Comparison of ENCODE assay signal across 16 mouse cellular contexts in the genomic region with DNA sequence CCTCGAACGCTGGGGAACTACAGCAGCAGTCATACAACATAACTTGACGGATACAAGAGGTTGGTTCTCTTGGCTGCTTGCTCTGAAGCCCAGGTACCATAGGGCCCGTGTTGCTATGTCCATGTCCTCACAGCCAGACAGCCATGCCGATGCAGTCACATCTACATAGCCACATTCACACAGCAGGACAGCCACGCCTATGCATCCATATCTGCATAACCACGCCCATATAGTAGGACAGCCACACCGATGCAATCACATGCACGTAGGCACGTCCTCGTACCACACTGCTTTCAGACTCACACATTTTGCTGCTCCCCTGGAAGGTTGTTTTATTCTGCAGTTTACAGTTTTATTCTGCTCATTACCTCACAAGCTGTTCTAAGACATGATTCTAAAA.
DNase-seq lines count a peak whose midpoint lies in the region; ATAC-seq and TF ChIP-seq lines count a peak whose summit lies in the region.
"Had no signal": no experiment of that assay in that cellular context is flagged by ENCODE, and none has a peak within 500 bp of the region (broad histone marks: within the 10 kb centered on the region; RNA-seq: fewer than 3 reads in every experiment).

No protein-coding gene starts in this region.

- 65% methylated on average over 11 of the region's 11 CpGs for WGBS in intestine, embryonic 14.5 days
- WGBS in midbrain, embryonic 13.5 days: 72% methylated on average over 11 of the region's 11 CpGs

- 0 out of 2 replicates have a peak, but pooled peaks have one; percentile 50 for ATAC-seq in intestine, embryonic 14.5 days (replicated peaks; ENCODE audit: low FRiP score, low TSS enrichment, low read depth)
- ATAC-seq in midbrain, embryonic 13.5 days: no peak
- ATAC-seq: forebrain, postnatal 0 days; midbrain, embryonic 15.5 days had no signal

- H3K9ac ChIP-seq in intestine, embryonic 14.5 days (ENCODE audit: low read length): no peak overlapping the region
- H3K9ac ChIP-seq in midbrain, embryonic 13.5 days (replicated peaks): no peak overlapping the region
- H3K9ac ChIP-seq: forebrain, postnatal 0 days; limb, embryonic 12.5 days; midbrain, embryonic 15.5 days; neural tube, embryonic 13.5 days had no signal

- no peak overlapping the region for H3K4me2 ChIP-seq in intestine, embryonic 14.5 days (ENCODE audit: low read length)
- no peak overlapping the region for H3K4me2 ChIP-seq in midbrain, embryonic 13.5 days (replicated peaks)
- H3K4me2 ChIP-seq: limb, embryonic 12.5 days; midbrain, embryonic 15.5 days; neural tube, embryonic 13.5 days had no signal

- H3K27me3 ChIP-seq in intestine, embryonic 14.5 days (replicated peaks; ENCODE audit: control insufficient read depth, insufficient read depth, low read length): no peaks in the 10 kb centered on the region
- no peaks in the 10 kb centered on the region for H3K27me3 ChIP-seq in midbrain, embryonic 13.5 days
- H3K27me3 ChIP-seq: limb, embryonic 12.5 days; midbrain, embryonic 15.5 days; neural tube, embryonic 13.5 days had no signal

- no peak for DNase-seq in gastrocnemius, adult 2 months
- DNase-seq in gastrocnemius, postnatal 25 days: no peak
- DNase-seq in 3134 (ENCODE audit: extremely low read depth, insufficient read length, low spot score): peak; percentile 15
- DNase-seq in ES-CJ7 (ENCODE audit: low read depth, low spot score): peak; percentile 21
- DNase-seq in intestine, embryonic 14.5 days (ENCODE audit: low spot score): no peak
- DNase-seq in layer of hippocampus, adult 2 months (ENCODE audit: low spot score in 2 of 2): no peak
- no peak for DNase-seq in layer of hippocampus, adult 9-10 months (ENCODE audit: low spot score)
- DNase-seq: cerebellum, postnatal 25 days; forebrain, postnatal 0 days; kidney, postnatal 14 days; lung, postnatal 10 days; right cerebral cortex, postnatal 14 days had no signal

- H3K36me3 ChIP-seq in intestine, embryonic 14.5 days (ENCODE audit: control insufficient read depth, insufficient read depth, low read length): no peaks in the 10 kb centered on the region
- no peaks in the 10 kb centered on the region for H3K36me3 ChIP-seq in midbrain, embryonic 13.5 days
- H3K36me3 ChIP-seq: limb, embryonic 12.5 days; midbrain, embryonic 15.5 days; neural tube, embryonic 13.5 days had no signal

- TF ChIP-seq CTCF in gastrocnemius, adult 2 months (IDR thresholded peaks at IDR 0.05): no peak
- no peak for TF ChIP-seq CTCF in layer of hippocampus, adult 2 months (conservative IDR thresholded peaks at IDR 0.05)

- no peaks in the 10 kb centered on the region for H3K4me1 ChIP-seq in intestine, embryonic 14.5 days (replicated peaks; ENCODE audit: control insufficient read depth, insufficient read depth, low read length)
- H3K4me1 ChIP-seq in midbrain, embryonic 13.5 days (replicated peaks): no peaks in the 10 kb centered on the region
- H3K4me1 ChIP-seq: limb, embryonic 12.5 days; midbrain, embryonic 15.5 days; neural tube, embryonic 13.5 days had no signal

- peak overlapping the region; percentile 43; the same call in 1 of the 2 replicates for H3K4me3 ChIP-seq in gastrocnemius, adult 2 months
- no peak overlapping the region for H3K4me3 ChIP-seq in intestine, embryonic 14.5 days (ENCODE audit: low read depth, low read length)
- no peak overlapping the region for H3K4me3 ChIP-seq in midbrain, embryonic 13.5 days (replicated peaks)
- no peak overlapping the region for H3K4me3 ChIP-seq in layer of hippocampus, adult 2 months
- H3K4me3 ChIP-seq: limb, embryonic 12.5 days; midbrain, embryonic 15.5 days; neural tube, embryonic 13.5 days had no signal

- H3K9me3 ChIP-seq in intestine, embryonic 14.5 days (ENCODE audit: control insufficient read depth, low read length): no peaks in the 10 kb centered on the region
- no peaks in the 10 kb centered on the region for H3K9me3 ChIP-seq in midbrain, embryonic 13.5 days
- H3K9me3 ChIP-seq: limb, embryonic 12.5 days; midbrain, embryonic 15.5 days; neural tube, embryonic 13.5 days had no signal

- intact Hi-C loops in gastrocnemius, adult 2 months (cut with DNase I): no loop called here

- H3K27ac ChIP-seq in gastrocnemius, adult 2 months: no peak overlapping the region
- H3K27ac ChIP-seq in intestine, embryonic 14.5 days (ENCODE audit: low read depth): no peak overlapping the region
- no peak overlapping the region for H3K27ac ChIP-seq in midbrain, embryonic 13.5 days
- H3K27ac ChIP-seq in layer of hippocampus, adult 2 months: no peak overlapping the region
- H3K27ac ChIP-seq: limb, embryonic 12.5 days; midbrain, embryonic 15.5 days; neural tube, embryonic 13.5 days had no signal

Comparison
In these comparisons a context has a peak if more than half of its experiments do, and no peak if none do; other contexts are left out.
1. DNase-seq: peak in 3134 (single experiment) and ES-CJ7 (single experiment); none in gastrocnemius, adult 2 months (single experiment), gastrocnemius, postnatal 25 days (single experiment), intestine, embryonic 14.5 days (single experiment), layer of hippocampus, adult 2 months (0 of 2) and layer of hippocampus, adult 9-10 months (single experiment).